Mouse (Mus musculus): ENCODE measurements around the gene Cnpy1.

The Cnpy1 gene

GRCm38 (mm10) chr5:28210591-28211550 is 34.7 kb downstream of the Cnpy1 start:
- no peaks in the 10 kb centered on the region for H3K27me3 ChIP-seq (ENCODE audit: insufficient read depth, low read length)
- peaks cover 20% of the 10 kb centered on the region for H3K36me3 ChIP-seq (ENCODE audit: insufficient read depth, low read length)
- TF ChIP-seq POU5F1 (IDR thresholded peaks at IDR 0.05; ENCODE audit: borderline replicate concordance, low read length), result no peak
- no peak for TF ChIP-seq CTCF (conservative IDR thresholded peaks at IDR 0.05; ENCODE audit: low read length)
- peak overlapping the region; percentile 88 for H3K4me3 ChIP-seq (replicated peaks; ENCODE audit: low read length)
- H3K9me3 ChIP-seq (ENCODE audit: low read length), result no peaks in the 10 kb centered on the region
- peaks cover 59% of the 10 kb centered on the region for H3K4me1 ChIP-seq (replicated peaks; ENCODE audit: low read depth, low read length)

- no peak for TF ChIP-seq CTCF (conservative IDR thresholded peaks at IDR 0.05; ENCODE audit: low read length)
- peak; percentile 77 for TF ChIP-seq NANOG (IDR thresholded peaks at IDR 0.05; ENCODE audit: borderline replicate concordance, low read length)
- peak; percentile 99 for TF ChIP-seq POU5F1 (IDR thresholded peaks at IDR 0.05; ENCODE audit: borderline replicate concordance, low read length)
Observed at GRCm38 (mm10) chr5:28209549-28210431, 35.8 kb downstream of the Cnpy1 start.

GRCm38 (mm10) chr5:28208726-28209520 is 36.7 kb downstream of the Cnpy1 start:
- TF ChIP-seq CTCF (conservative IDR thresholded peaks at IDR 0.05; ENCODE audit: low read length) (no peak), NANOG (IDR thresholded peaks at IDR 0.05; ENCODE audit: borderline replicate concordance, low read length) (no peak), POU5F1 (IDR thresholded peaks at IDR 0.05; ENCODE audit: borderline replicate concordance, low read length) (no peak)
- peak overlapping the region; percentile 88 for H3K4me3 ChIP-seq (replicated peaks; ENCODE audit: low read length)
- peaks cover 70% of the 10 kb centered on the region for H3K4me1 ChIP-seq (replicated peaks; ENCODE audit: low read depth, low read length)
- H3K27me3 ChIP-seq (ENCODE audit: insufficient read depth, low read length), result no peaks in the 10 kb centered on the region
- no peaks in the 10 kb centered on the region for H3K9me3 ChIP-seq (ENCODE audit: low read length)
- peaks cover 40% of the 10 kb centered on the region for H3K36me3 ChIP-seq (ENCODE audit: insufficient read depth, low read length)

More at GRCm38 (mm10) chr5:28209549-28210431, 35.8 kb downstream of the Cnpy1 start:
- no peaks in the 10 kb centered on the region for H3K27me3 ChIP-seq (ENCODE audit: insufficient read depth, low read length)
- peaks cover 67% of the 10 kb centered on the region for H3K4me1 ChIP-seq (replicated peaks; ENCODE audit: low read depth, low read length)
- peaks cover 31% of the 10 kb centered on the region for H3K36me3 ChIP-seq (ENCODE audit: insufficient read depth, low read length)
- peak overlapping the region; percentile 88 for H3K4me3 ChIP-seq (replicated peaks; ENCODE audit: low read length)
- no peaks in the 10 kb centered on the region for H3K9me3 ChIP-seq (ENCODE audit: low read length)

GRCm38 (mm10) chr5:28207043-28207442 is 38.6 kb downstream of the Cnpy1 start:
- Histone ChIP-seq H3K36me3 (ENCODE audit: insufficient read depth, low read length) (peaks cover 59% of the 10 kb centered on the region), H3K27me3 (ENCODE audit: insufficient read depth, low read length) (no peaks in the 10 kb centered on the region), H3K4me3 (replicated peaks; ENCODE audit: low read length) (peak overlapping the region; percentile 49), H3K9me3 (ENCODE audit: low read length) (no peaks in the 10 kb centered on the region), H3K4me1 (replicated peaks; ENCODE audit: low read depth, low read length) (peaks cover 71% of the 10 kb centered on the region)
- TF ChIP-seq CTCF (conservative IDR thresholded peaks at IDR 0.05; ENCODE audit: low read length), result no peak
- TF ChIP-seq NANOG (IDR thresholded peaks at IDR 0.05; ENCODE audit: borderline replicate concordance, low read length), result no peak
- TF ChIP-seq POU5F1 (IDR thresholded peaks at IDR 0.05; ENCODE audit: borderline replicate concordance, low read length), result no peak

GRCm38 (mm10) chr5:28206448-28206847 is 39.2 kb downstream of the Cnpy1 start:
- no peak for TF ChIP-seq NANOG (IDR thresholded peaks at IDR 0.05; ENCODE audit: borderline replicate concordance, low read length)
- Histone ChIP-seq H3K4me3 (replicated peaks; ENCODE audit: low read length) (0 out of 2 replicates have a peak overlapping the region, but pooled peaks have one; percentile 49), H3K36me3 (ENCODE audit: insufficient read depth, low read length) (peaks cover 65% of the 10 kb centered on the region), H3K27me3 (ENCODE audit: insufficient read depth, low read length) (no peaks in the 10 kb centered on the region), H3K9me3 (ENCODE audit: low read length) (no peaks in the 10 kb centered on the region), H3K4me1 (replicated peaks; ENCODE audit: low read depth, low read length) (peaks cover 75% of the 10 kb centered on the region)

- H3K4me1 ChIP-seq (replicated peaks; ENCODE audit: low read depth, low read length), result peaks cover 86% of the 10 kb centered on the region
- H3K9me3 ChIP-seq (ENCODE audit: low read length), result no peaks in the 10 kb centered on the region
- no peak for TF ChIP-seq CTCF (conservative IDR thresholded peaks at IDR 0.05; ENCODE audit: low read length)
- TF ChIP-seq POU5F1 (IDR thresholded peaks at IDR 0.05; ENCODE audit: borderline replicate concordance, low read length), result no peak
- no peak for TF ChIP-seq NANOG (IDR thresholded peaks at IDR 0.05; ENCODE audit: borderline replicate concordance, low read length)
- H3K27me3 ChIP-seq (ENCODE audit: insufficient read depth, low read length), result no peaks in the 10 kb centered on the region
- no peak overlapping the region for H3K4me3 ChIP-seq (replicated peaks; ENCODE audit: low read length)
- H3K36me3 ChIP-seq (ENCODE audit: insufficient read depth, low read length), result peaks cover 79% of the 10 kb centered on the region
Observed at GRCm38 (mm10) chr5:28204678-28205077, 40.9 kb downstream of the Cnpy1 start.

GRCm38 (mm10) chr5:28203086-28203485 is 42.5 kb downstream of the Cnpy1 start:
- Histone ChIP-seq H3K36me3 (ENCODE audit: insufficient read depth, low read length) (peaks cover 89% of the 10 kb centered on the region), H3K27me3 (ENCODE audit: insufficient read depth, low read length) (no peaks in the 10 kb centered on the region), H3K9me3 (ENCODE audit: low read length) (no peaks in the 10 kb centered on the region), H3K4me1 (replicated peaks; ENCODE audit: low read depth, low read length) (peaks cover 92% of the 10 kb centered on the region), H3K4me3 (replicated peaks; ENCODE audit: low read length) (no peak overlapping the region)
- no peak for TF ChIP-seq NANOG (IDR thresholded peaks at IDR 0.05; ENCODE audit: borderline replicate concordance, low read length)
- no peak for TF ChIP-seq CTCF (conservative IDR thresholded peaks at IDR 0.05; ENCODE audit: low read length)
- no peak for TF ChIP-seq POU5F1 (IDR thresholded peaks at IDR 0.05; ENCODE audit: borderline replicate concordance, low read length)
